Mouse (Mus musculus) MEL (cell line): Measurements from ENCODE around the gene Traf3.

Experiments
- CTCF ChIP-seq, 3 experiments: IDR thresholded peaks in 2 of 3; conservative IDR thresholded peaks in 1 of 3; 2 replicates each; pipeline ENCODE4 v1.5.1; 2011 to 2012; ENCODE audit warnings: low read length in 3 of 3, low read depth in 2 of 3, mild to moderate bottlenecking in 2 of 3, improper control_type of control experiment in 1 of 3, inconsistent platforms in 1 of 3, mixed read lengths in 1 of 3, moderate library complexity in 1 of 3; ENCODE audit not compliant: control insufficient read depth in 1 of 3, insufficient read depth in 1 of 3, poor library complexity in 1 of 3, severe bottlenecking in 1 of 3
- ELF1 ChIP-seq: IDR thresholded peaks from 2 replicates; pipeline ENCODE4 v1.6.1; 2014; ENCODE audit warnings: low read depth, mild to moderate bottlenecking, inconsistent platforms, low read length, improper control_type of control experiment, moderate library complexity
- EP300 ChIP-seq, 2 experiments: IDR thresholded peaks; 2 replicates each; pipeline ENCODE4 v1.6.1; 2011; ENCODE audit warnings: improper control_type of control experiment in 2 of 2, low read length in 2 of 2, low read depth in 1 of 2, mild to moderate bottlenecking in 1 of 2
- HCFC1 ChIP-seq: IDR thresholded peaks from 2 replicates; pipeline ENCODE4 v1.6.1; 2012; ENCODE audit warnings: low read depth, mild to moderate bottlenecking, inconsistent platforms, low read length, improper control_type of control experiment, moderate library complexity
- MAFK ChIP-seq: IDR thresholded peaks from 2 replicates; pipeline ENCODE4 v1.6.1; 2011; ENCODE audit warnings: low read depth, mild to moderate bottlenecking, low read length, improper control_type of control experiment, borderline replicate concordance
- MYC ChIP-seq: IDR thresholded peaks from 2 replicates; pipeline ENCODE4 v1.6.1; 2011; ENCODE audit warnings: low read depth, mild to moderate bottlenecking, low read length, improper control_type of control experiment, moderate library complexity
- NRF1 ChIP-seq: IDR thresholded peaks from 2 replicates; pipeline ENCODE4 v1.6.1; 2014; ENCODE audit warnings: low read depth, mild to moderate bottlenecking, inconsistent platforms, low read length, improper control_type of control experiment, moderate library complexity; ENCODE audit not compliant: poor library complexity, insufficient read depth, severe bottlenecking
- POLR2A ChIP-seq, 2 experiments: IDR thresholded peaks; 2 replicates each; pipeline ENCODE4 v1.6.1; 2011 to 2012; ENCODE audit warnings: low read length in 2 of 2, mild to moderate bottlenecking in 2 of 2, control low read depth in 1 of 2, improper control_type of control experiment in 1 of 2, low read depth in 1 of 2, moderate library complexity in 1 of 2; ENCODE audit not compliant: control insufficient read depth in 1 of 2, insufficient read depth in 1 of 2, poor library complexity in 1 of 2
- SMC3 ChIP-seq: IDR thresholded peaks from 2 replicates; pipeline ENCODE4 v1.6.1; 2011; ENCODE audit warnings: low read depth, low read length, improper control_type of control experiment
- TAL1 ChIP-seq: IDR thresholded peaks from 2 replicates; pipeline ENCODE4 v1.6.1; 2012; ENCODE audit warnings: mild to moderate bottlenecking, inconsistent platforms, low read length, moderate library complexity, mixed read lengths
- TBP ChIP-seq: IDR thresholded peaks from 2 replicates; pipeline ENCODE4 v1.8.0; 2011; ENCODE audit warnings: low read depth, low read length, improper control_type of control experiment

DNA sequence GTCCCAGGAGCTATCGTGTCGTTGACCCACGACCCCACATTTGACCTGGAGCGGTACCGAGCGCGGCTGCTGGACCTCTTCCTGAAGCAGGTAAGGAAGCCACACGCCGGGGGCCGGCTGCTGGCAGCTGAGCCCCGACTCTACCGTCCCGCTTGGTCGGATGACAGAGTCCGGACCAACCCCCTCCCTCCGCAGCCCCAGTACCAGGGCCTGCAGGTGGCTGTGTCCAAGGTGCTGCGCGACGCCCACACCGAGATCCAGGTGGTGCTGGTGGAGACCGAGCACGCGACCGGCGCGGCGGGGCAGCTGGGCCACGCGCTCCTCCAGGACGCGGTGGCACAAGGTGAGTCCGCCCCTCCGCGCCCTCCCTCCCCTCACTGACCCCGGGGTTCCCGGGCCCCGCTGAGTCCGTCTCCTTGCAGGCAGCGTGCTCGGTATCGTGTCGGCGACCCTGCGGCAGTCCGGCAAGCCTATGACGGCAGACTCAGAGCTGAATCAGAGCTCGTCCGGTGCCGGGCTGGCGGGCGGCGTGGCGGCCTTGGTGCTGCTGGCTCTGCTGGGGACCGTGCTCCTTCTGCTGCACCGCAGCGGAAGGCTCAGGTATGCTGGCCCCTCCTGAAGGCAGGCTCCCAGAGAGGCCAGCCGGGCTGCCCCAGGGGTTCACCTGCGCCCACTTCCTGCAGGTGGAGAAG, 109.1 kb downstream of the Traf3 start:
- TF ChIP-seq TBP (no peak), CTCF (IDR thresholded peaks at IDR 0.05 in 2 of 3, conservative IDR thresholded peaks at IDR 0.05 in 1 of 3; ENCODE audit: control insufficient read depth in 1 of 3, insufficient read depth in 1 of 3, low read depth in 2 of 3, low read length in 3 of 3, poor library complexity in 1 of 3, severe bottlenecking in 1 of 3) (no peak), EP300 (IDR thresholded peaks at IDR 0.05; ENCODE audit: low read depth in 1 of 2, low read length in 2 of 2) (no peak), HCFC1 (no peak), MYC (no peak), NRF1 (no peak), POLR2A (IDR thresholded peaks at IDR 0.05; ENCODE audit: control insufficient read depth in 1 of 2, insufficient read depth in 1 of 2, low read depth in 1 of 2, low read length in 2 of 2, poor library complexity in 1 of 2) (0 out of 4 replicates have a peak, but pooled peaks of 1 of the 2 experiments have one; percentile 14), TAL1 (no peak), SMC3 (no peak), ELF1 (no peak), MAFK (no peak)
